Mouse (Mus musculus): Measurements from ENCODE around the gene Trmt44. TPM values are rescaled to one million over a fixed set of nuclear protein-coding genes. Genes with fewer than 3 reads are reported as not detected.

Gene Trmt44
- polyA plus RNA-seq (2012; ENCODE audit: insufficient read depth, low replicate concordance): 1.2 and 2.3 TPM in 2 replicates

GRCm38 (mm10) chr5:35574653-35575599 lies at the start of gene Trmt44:
TSS of gene Trmt44 (minus strand) at chr5:35575070.
- Histone ChIP-seq H3K9me3 (no peaks in the 10 kb centered on the region), H3K36me3 (replicated peaks; ENCODE audit: low read length) (peaks cover 40% of the 10 kb centered on the region), H3K4me1 (peaks cover 50% of the 10 kb centered on the region), H3K4me3 (replicated peaks) (peak within 1 kb of the TSS; percentile 97), H3K27me3 (replicated peaks) (no peaks in the 10 kb centered on the region)
- TF ChIP-seq GATA1 (IDR thresholded peaks at IDR 0.05; ENCODE audit: borderline replicate concordance, low read length): no peak
- TF ChIP-seq FLI1 (IDR thresholded peaks at IDR 0.05; ENCODE audit: low read length): peak; percentile 8; the same call in 1 of the 2 replicates

- peaks cover 68% of the 10 kb centered on the region for H3K4me1 ChIP-seq
- peaks cover 85% of the 10 kb centered on the region for H3K27me3 ChIP-seq (replicated peaks)
- no peaks in the 10 kb centered on the region for H3K36me3 ChIP-seq (replicated peaks; ENCODE audit: low read length)
- no peak overlapping the region for H3K4me3 ChIP-seq (replicated peaks)
- H3K9me3 ChIP-seq: peaks cover 27% of the 10 kb centered on the region
- TF ChIP-seq GATA1 (IDR thresholded peaks at IDR 0.05; ENCODE audit: borderline replicate concordance, low read length) (no peak), FLI1 (IDR thresholded peaks at IDR 0.05; ENCODE audit: low read length) (no peak)
Measured at GRCm38 (mm10) chr5:35623831-35624230, 49.0 kb upstream of the Trmt44 start.

- no peak for TF ChIP-seq FLI1 (IDR thresholded peaks at IDR 0.05; ENCODE audit: low read length)
- no peak for TF ChIP-seq GATA1 (IDR thresholded peaks at IDR 0.05; ENCODE audit: borderline replicate concordance, low read length)
- Histone ChIP-seq H3K4me1 (peaks cover 79% of the 10 kb centered on the region), H3K9me3 (peaks cover 18% of the 10 kb centered on the region), H3K27me3 (replicated peaks) (peaks cover 81% of the 10 kb centered on the region), H3K4me3 (replicated peaks) (no peak overlapping the region), H3K36me3 (replicated peaks; ENCODE audit: low read length) (peaks cover 4% of the 10 kb centered on the region)
Measured at GRCm38 (mm10) chr5:35621114-35621513, 46.2 kb upstream of the Trmt44 start.

- Histone ChIP-seq H3K4me3 (replicated peaks) (no peak overlapping the region), H3K9me3 (peaks cover 3% of the 10 kb centered on the region), H3K4me1 (peaks cover 51% of the 10 kb centered on the region), H3K27me3 (replicated peaks) (peaks cover 53% of the 10 kb centered on the region), H3K36me3 (replicated peaks; ENCODE audit: low read length) (peaks cover 26% of the 10 kb centered on the region)
- TF ChIP-seq GATA1 (IDR thresholded peaks at IDR 0.05; ENCODE audit: borderline replicate concordance, low read length) (no peak), FLI1 (IDR thresholded peaks at IDR 0.05; ENCODE audit: low read length) (no peak)
Measured at GRCm38 (mm10) chr5:35616943-35617342, 42.1 kb upstream of the Trmt44 start.

- peaks cover 29% of the 10 kb centered on the region; the same call in 1 of the 2 replicates for H3K4me1 ChIP-seq
- TF ChIP-seq GATA1 (IDR thresholded peaks at IDR 0.05; ENCODE audit: borderline replicate concordance, low read length) (no peak), FLI1 (IDR thresholded peaks at IDR 0.05; ENCODE audit: low read length) (no peak)
- H3K4me3 ChIP-seq (replicated peaks): no peak overlapping the region
- H3K27me3 ChIP-seq (replicated peaks): peaks cover 28% of the 10 kb centered on the region
- no peaks in the 10 kb centered on the region for H3K9me3 ChIP-seq
- peaks cover 69% of the 10 kb centered on the region for H3K36me3 ChIP-seq (replicated peaks; ENCODE audit: low read length)
Measured at GRCm38 (mm10) chr5:35612722-35613121, 37.9 kb upstream of the Trmt44 start.

GRCm38 (mm10) chr5:35611900-35612299 lies 37.0 kb upstream of the Trmt44 start:
- Histone ChIP-seq H3K4me1 (peaks cover 25% of the 10 kb centered on the region; the same call in 1 of the 2 replicates), H3K4me3 (replicated peaks) (no peak overlapping the region), H3K9me3 (no peaks in the 10 kb centered on the region), H3K36me3 (replicated peaks; ENCODE audit: low read length) (peaks cover 76% of the 10 kb centered on the region), H3K27me3 (replicated peaks) (peaks cover 21% of the 10 kb centered on the region)
- TF ChIP-seq FLI1 (IDR thresholded peaks at IDR 0.05; ENCODE audit: low read length) (no peak), GATA1 (IDR thresholded peaks at IDR 0.05; ENCODE audit: borderline replicate concordance, low read length) (no peak)

- Histone ChIP-seq H3K9me3 (no peaks in the 10 kb centered on the region), H3K4me3 (replicated peaks) (no peak overlapping the region), H3K36me3 (replicated peaks; ENCODE audit: low read length) (peaks cover 79% of the 10 kb centered on the region), H3K4me1 (peaks cover 28% of the 10 kb centered on the region), H3K27me3 (replicated peaks) (peaks cover 14% of the 10 kb centered on the region)
- no peak for TF ChIP-seq FLI1 (IDR thresholded peaks at IDR 0.05; ENCODE audit: low read length)
- no peak for TF ChIP-seq GATA1 (IDR thresholded peaks at IDR 0.05; ENCODE audit: borderline replicate concordance, low read length)
Measured at GRCm38 (mm10) chr5:35611170-35611569, 36.3 kb upstream of the Trmt44 start.

GRCm38 (mm10) chr5:35610381-35610780 lies 35.5 kb upstream of the Trmt44 start:
- peaks cover 84% of the 10 kb centered on the region for H3K36me3 ChIP-seq (replicated peaks; ENCODE audit: low read length)
- H3K4me3 ChIP-seq (replicated peaks): no peak overlapping the region
- H3K4me1 ChIP-seq: peaks cover 36% of the 10 kb centered on the region
- H3K9me3 ChIP-seq: no peaks in the 10 kb centered on the region
- peaks cover 14% of the 10 kb centered on the region for H3K27me3 ChIP-seq (replicated peaks)
- TF ChIP-seq GATA1 (IDR thresholded peaks at IDR 0.05; ENCODE audit: borderline replicate concordance, low read length) (no peak), FLI1 (IDR thresholded peaks at IDR 0.05; ENCODE audit: low read length) (no peak)

GRCm38 (mm10) chr5:35609971-35610370 lies 35.1 kb upstream of the Trmt44 start:
- Histone ChIP-seq H3K36me3 (replicated peaks; ENCODE audit: low read length) (peaks cover 88% of the 10 kb centered on the region), H3K9me3 (no peaks in the 10 kb centered on the region)

GRCm38 (mm10) chr5:35609381-35609780 lies 34.5 kb upstream of the Trmt44 start:
- Histone ChIP-seq H3K36me3 (replicated peaks; ENCODE audit: low read length) (peaks cover 92% of the 10 kb centered on the region), H3K4me1 (peaks cover 40% of the 10 kb centered on the region), H3K27me3 (replicated peaks) (peaks cover 12% of the 10 kb centered on the region), H3K4me3 (replicated peaks) (no peak overlapping the region), H3K9me3 (no peaks in the 10 kb centered on the region)
- TF ChIP-seq FLI1 (IDR thresholded peaks at IDR 0.05; ENCODE audit: low read length): no peak
- no peak for TF ChIP-seq GATA1 (IDR thresholded peaks at IDR 0.05; ENCODE audit: borderline replicate concordance, low read length)

More at GRCm38 (mm10) chr5:35609971-35610370, 35.1 kb upstream of the Trmt44 start:
- H3K27me3 ChIP-seq (replicated peaks): peaks cover 14% of the 10 kb centered on the region
- peaks cover 40% of the 10 kb centered on the region for H3K4me1 ChIP-seq
- TF ChIP-seq GATA1 (IDR thresholded peaks at IDR 0.05; ENCODE audit: borderline replicate concordance, low read length) (no peak), FLI1 (IDR thresholded peaks at IDR 0.05; ENCODE audit: low read length) (no peak)
- no peak overlapping the region for H3K4me3 ChIP-seq (replicated peaks)

Measured in megakaryocyte, embryonic 14.5 days (primary cell).